Mouse (Mus musculus): ENCODE data around the gene Gm44596.
"Not testable (repeated sequence)": the region's sequence is repeated elsewhere in the genome, so short reads cannot be mapped to it uniquely, and the experiment has no call there.

Gm44596 gene

GRCm38 (mm10) chr6:128380594-128381167 is 5.4 kb downstream of the Gm44596 start:
- not testable (repeated sequence) for DNase-seq (ENCODE audit: low read depth, low spot score)

GRCm38 (mm10) chr6:128381254-128381653 is 6.0 kb downstream of the Gm44596 start:
- DNase-seq (ENCODE audit: low read depth, low spot score) = no peak

GRCm38 (mm10) chr6:128383752-128384151 is 8.4 kb downstream of the Gm44596 start:
- no peak for DNase-seq (ENCODE audit: low read depth, low spot score)

GRCm38 (mm10) chr6:128385026-128385425 is 9.7 kb downstream of the Gm44596 start:
- no peak for DNase-seq (ENCODE audit: low read depth, low spot score)

GRCm38 (mm10) chr6:128389185-128389584 is 13.9 kb downstream of the Gm44596 start:
- DNase-seq (ENCODE audit: low read depth, low spot score) = no peak

- DNase-seq (ENCODE audit: low read depth, low spot score) = no peak
Observed at GRCm38 (mm10) chr6:128390683-128391082, 15.4 kb downstream of the Gm44596 start.

- no peak for DNase-seq (ENCODE audit: low read depth, low spot score)
Observed at GRCm38 (mm10) chr6:128397574-128398261, 22.4 kb downstream of the Gm44596 start.

- DNase-seq (ENCODE audit: low read depth, low spot score) = no peak
Observed at GRCm38 (mm10) chr6:128398996-128399395, 23.7 kb downstream of the Gm44596 start, which contains the start of gene Nrip2. TSS of gene Nrip2 (plus strand) at chr6:128399296.

GRCm38 (mm10) chr6:128399421-128400185 is 24.3 kb downstream of the Gm44596 start:
- no peak for DNase-seq (ENCODE audit: low read depth, low spot score)

- DNase-seq (ENCODE audit: low read depth, low spot score) = no peak
Observed at GRCm38 (mm10) chr6:128404708-128405107, 29.4 kb downstream of the Gm44596 start.

GRCm38 (mm10) chr6:128408544-128409125 is 33.3 kb downstream of the Gm44596 start:
- no peak for DNase-seq (ENCODE audit: low read depth, low spot score)

- no peak for DNase-seq (ENCODE audit: low read depth, low spot score)
Observed at GRCm38 (mm10) chr6:128410305-128410704, 35.0 kb downstream of the Gm44596 start.

- peak; percentile 40 for DNase-seq (ENCODE audit: low read depth, low spot score)
Observed at GRCm38 (mm10) chr6:128411115-128411514, 35.8 kb downstream of the Gm44596 start.

GRCm38 (mm10) chr6:128416169-128416568 is 40.9 kb downstream of the Gm44596 start:
- no peak for DNase-seq (ENCODE audit: low read depth, low spot score)

- no peak for DNase-seq (ENCODE audit: low read depth, low spot score)
Observed at GRCm38 (mm10) chr6:128418076-128418475, 42.8 kb downstream of the Gm44596 start.

- DNase-seq (ENCODE audit: low read depth, low spot score) = no peak
Observed at GRCm38 (mm10) chr6:128421036-128421435, 45.7 kb downstream of the Gm44596 start.

- DNase-seq (ENCODE audit: low read depth, low spot score) = no peak
Observed at GRCm38 (mm10) chr6:128421480-128421879, 46.2 kb downstream of the Gm44596 start.

- DNase-seq (ENCODE audit: low read depth, low spot score) = no peak
Observed at GRCm38 (mm10) chr6:128423496-128424268, 48.4 kb downstream of the Gm44596 start.

- DNase-seq (ENCODE audit: low read depth, low spot score) = peak; percentile 94
Observed at GRCm38 (mm10) chr6:128424269-128425019, 49.1 kb downstream of the Gm44596 start, which contains the start of gene Itfg2. TSS of gene Itfg2 (minus strand) at chr6:128424931.

- no peak for DNase-seq (ENCODE audit: low read depth, low spot score)
Observed at GRCm38 (mm10) chr6:128425046-128425445, 49.7 kb downstream of the Gm44596 start.

- DNase-seq (ENCODE audit: low read depth, low spot score) = no peak
Observed at GRCm38 (mm10) chr6:128427571-128427970, 52.3 kb downstream of the Gm44596 start.
